Mouse (Mus musculus) hindbrain, postnatal 0 days (tissue): ENCODE results near the gene Fmnl2. TPM values are rescaled to one million over a fixed set of nuclear protein-coding genes. Genes with fewer than 3 reads are reported as not detected.
A peak's percentile ranks its signal among the peaks of the same experiment; 100 is the strongest.

Experiments
- ATAC-seq: fragments of 200-750 bp; cut with Nextera tagmentation; 2 replicates; pipeline ENCODE4 v1.8.0; 2017; ENCODE audit warnings: mild to moderate bottlenecking, moderate TSS enrichment, moderate library complexity
- DNase-seq: peaks from one replicate; pipeline ENCODE4 v3.0.0-alpha.2; 2015; ENCODE audit warnings: low spot score
- H3K27ac ChIP-seq: fragments of 300-500 bp; sonication (generic); 2 replicates; pipeline ENCODE4 v1.5.1; 2014; ENCODE audit warnings: mild to moderate bottlenecking
- H3K27me3 ChIP-seq: fragments of 300-500 bp; sonication (generic); 2 replicates; pipeline ENCODE4 v1.6.1; 2014; ENCODE audit warnings: low read length, mixed read lengths; ENCODE audit not compliant: insufficient read depth
- H3K36me3 ChIP-seq: fragments of 300-500 bp; sonication (generic); 2 replicates; pipeline ENCODE4 v1.6.1; 2014; ENCODE audit warnings: low read length, mixed read lengths; ENCODE audit not compliant: insufficient read depth
- H3K4me1 ChIP-seq: fragments of 300-500 bp; sonication (generic); 2 replicates; pipeline ENCODE4 v1.6.1; 2014; ENCODE audit warnings: antibody characterized with exemption, low read length, mixed read lengths; ENCODE audit not compliant: insufficient read depth
- H3K4me2 ChIP-seq: fragments of 300-500 bp; sonication (generic); 2 replicates; pipeline ENCODE4 v1.6.1; 2014; ENCODE audit warnings: low read depth, mild to moderate bottlenecking, low read length, moderate library complexity, mixed read lengths
- H3K4me3 ChIP-seq: fragments of 300-500 bp; sonication (generic); 2 replicates; pipeline ENCODE4 v1.5.1; 2014; ENCODE audit warnings: low read length
- H3K9ac ChIP-seq: fragments of 300-500 bp; sonication (generic); replicated peaks from 2 replicates; pipeline ENCODE4 v1.6.1; 2014; ENCODE audit warnings: mild to moderate bottlenecking, low read length, moderate library complexity, mixed read lengths
- H3K9me3 ChIP-seq: fragments of 300-500 bp; sonication (generic); 2 replicates; pipeline ENCODE4 v1.6.1; 2016; ENCODE audit warnings: low read length, mixed read lengths
- CTCF ChIP-seq: IDR thresholded peaks from 2 replicates; pipeline ENCODE4 v1.5.1; 2016; ENCODE audit warnings: antibody characterized with exemption, control low read depth, low read depth
- WGBS: fragments of 180-500 bp; shearing (Covaris S2); extraction: QIAGEN DNeasy Blood & Tissue Kit; methylation state at CpG from one replicate; pipeline ENCODE4 v1.1.7; 2014; 5-methylcytosine and 5-hydroxymethylcytosine counted together
- polyA plus RNA-seq: library from polyadenylated mRNA; unstranded; fragments of >200 nt; fragmentation: Nextera tagmentation; extraction: Ambion mirVana; gene quantifications from 2 replicates; pipeline ENCODE4 v1.2.1, GENCODE M21; 2015
- total RNA-seq: library from RNA; depleted of rRNA; stranded (reverse); fragments of >200 nt; gene quantifications from 2 replicates; pipeline ENCODE4 v1.2.3, GENCODE M21; 2014

Fmnl2 gene
- total and polyA plus RNA-seq, 2 experiments from 2014 or later: 9.3 to 27.6 TPM

DNA sequence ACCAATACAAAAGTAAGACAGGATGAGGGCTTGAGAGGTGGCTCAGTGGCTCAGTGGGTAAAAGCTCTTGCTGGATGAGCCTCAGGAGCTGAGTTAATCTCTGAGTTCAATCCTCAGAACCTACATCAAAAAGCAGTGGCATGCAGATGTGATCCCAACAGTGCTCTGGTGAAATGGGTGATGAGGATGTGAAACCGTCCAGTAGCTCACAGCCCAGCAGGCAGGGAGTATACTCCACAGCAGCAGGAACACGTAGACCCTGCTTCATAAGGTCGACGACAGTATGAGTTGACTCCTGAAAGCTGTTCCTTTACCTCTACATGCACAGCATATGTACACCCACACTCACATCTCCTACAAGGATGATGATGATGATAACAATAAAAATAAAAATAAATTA is 27.1 kb upstream of the Fmnl2 start:
- Histone ChIP-seq H3K9ac (no peak overlapping the region), H3K36me3 (no peaks in the 10 kb centered on the region), H3K4me3 (no peak overlapping the region), H3K4me1 (no peaks in the 10 kb centered on the region), H3K27me3 (no peaks in the 10 kb centered on the region), H3K27ac (no peak overlapping the region), H3K9me3 (no peaks in the 10 kb centered on the region), H3K4me2 (no peak overlapping the region)
- DNase-seq (no peak), ATAC-seq (no peak)
- 89% methylated on average over 4 of the region's 4 CpGs for WGBS
- no peak for TF ChIP-seq CTCF

DNA sequence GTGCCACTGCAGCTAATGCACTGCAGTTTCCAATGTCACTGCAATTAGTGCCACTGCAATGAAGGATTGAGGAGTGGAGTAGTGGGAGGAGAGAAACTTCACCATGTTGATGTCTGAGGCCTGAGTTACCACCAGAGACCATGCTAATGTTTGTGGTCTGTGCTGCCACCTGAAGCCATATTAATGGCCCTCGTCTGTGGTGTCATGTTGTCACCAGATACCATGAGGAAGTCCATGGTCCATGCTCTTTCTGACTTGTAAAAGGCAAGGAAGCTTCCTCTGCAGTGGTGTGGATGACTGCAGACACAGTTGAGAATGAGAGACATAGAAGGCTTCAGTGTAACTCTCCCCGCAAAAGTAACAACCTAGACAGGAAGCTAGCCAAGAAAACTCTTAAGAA is 26.1 kb upstream of the Fmnl2 start:
- no peaks in the 10 kb centered on the region for H3K4me1 ChIP-seq

DNA sequence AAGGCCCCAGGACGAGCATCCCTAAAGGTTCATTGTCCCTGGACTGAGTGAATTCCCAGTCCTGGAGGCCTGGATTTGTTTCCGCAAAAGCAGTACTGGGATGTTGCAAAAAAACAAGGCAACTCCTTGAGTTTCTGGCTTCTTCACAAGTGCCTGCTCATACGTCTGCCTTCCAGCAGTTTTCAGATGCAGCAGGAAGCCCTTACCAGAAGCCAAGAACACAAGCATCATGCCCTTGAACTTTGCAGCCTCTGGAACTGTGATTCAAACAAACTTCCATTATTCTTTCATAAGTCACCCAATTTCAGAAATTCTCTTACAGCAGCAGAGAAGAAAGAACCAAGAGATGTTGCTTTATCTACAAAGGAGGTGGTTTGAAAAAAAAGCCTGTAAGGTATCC is 21.9 kb upstream of the Fmnl2 start:
- Histone ChIP-seq H3K27ac (no peak overlapping the region), H3K27me3 (no peaks in the 10 kb centered on the region), H3K4me1 (no peaks in the 10 kb centered on the region), H3K4me2 (no peak overlapping the region), H3K9ac (no peak overlapping the region), H3K4me3 (no peak overlapping the region), H3K36me3 (no peaks in the 10 kb centered on the region), H3K9me3 (no peaks in the 10 kb centered on the region)
- 71% methylated on average over 3 of the region's 3 CpGs for WGBS
- ATAC-seq (no peak), DNase-seq (no peak)
- TF ChIP-seq CTCF: no peak

More for the DNA sequence above, 26.1 kb upstream of the Fmnl2 start:
- no peak for ATAC-seq
- Histone ChIP-seq H3K27me3 (no peaks in the 10 kb centered on the region), H3K27ac (no peak overlapping the region), H3K4me3 (no peak overlapping the region), H3K9me3 (no peaks in the 10 kb centered on the region), H3K4me2 (no peak overlapping the region), H3K9ac (no peak overlapping the region), H3K36me3 (no peaks in the 10 kb centered on the region)
- WGBS: 94% methylated on average over 2 of the region's 2 CpGs
- DNase-seq: no peak
- TF ChIP-seq CTCF: no peak

DNA sequence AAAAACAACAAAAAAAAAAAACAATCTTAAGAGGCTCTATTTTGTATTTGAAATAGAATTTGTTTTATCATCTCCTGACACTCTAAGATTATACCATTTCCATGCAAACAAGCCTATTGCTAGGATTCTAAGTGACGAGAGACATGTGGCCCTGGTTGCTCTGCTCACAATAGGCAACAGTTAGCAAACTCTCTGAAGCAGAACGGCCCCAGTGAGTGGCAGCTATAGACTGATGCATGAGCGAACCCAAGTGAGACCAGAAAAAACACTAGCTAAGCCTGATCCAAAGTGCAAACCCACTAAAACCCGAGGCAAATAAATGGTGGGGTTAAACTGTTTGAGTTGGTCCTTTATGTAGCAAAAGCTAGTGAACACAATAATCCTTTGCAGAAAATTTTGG is 18.6 kb upstream of the Fmnl2 start:
- Histone ChIP-seq H3K27ac (no peak overlapping the region), H3K4me2 (no peak overlapping the region), H3K36me3 (no peaks in the 10 kb centered on the region), H3K4me3 (no peak overlapping the region), H3K27me3 (no peaks in the 10 kb centered on the region), H3K9ac (no peak overlapping the region), H3K9me3 (no peaks in the 10 kb centered on the region), H3K4me1 (no peaks in the 10 kb centered on the region)
- DNase-seq (no peak), ATAC-seq (no peak)
- 43% methylated on average over 4 of the region's 4 CpGs for WGBS
- no peak for TF ChIP-seq CTCF

DNA sequence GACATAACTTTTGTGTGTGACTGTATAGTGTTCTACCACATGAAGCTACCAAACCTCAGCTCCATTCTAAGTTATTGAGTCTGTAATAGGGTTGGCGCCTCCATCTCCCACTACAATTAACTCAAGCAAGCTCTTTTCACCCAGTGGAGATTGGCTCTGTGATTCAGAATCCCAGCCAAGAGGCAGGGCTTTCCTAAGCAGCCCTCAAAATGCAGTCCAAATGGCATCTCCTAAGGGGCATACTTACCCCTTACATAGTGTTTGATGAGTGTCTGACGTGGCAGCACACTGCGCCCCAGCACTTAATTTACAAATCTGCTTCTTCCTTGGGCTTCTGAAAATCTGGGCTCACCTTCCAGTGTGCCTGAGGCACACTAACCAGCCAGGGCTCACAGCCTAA is 17.8 kb upstream of the Fmnl2 start:
- 52% methylated on average over 3 of the region's 3 CpGs for WGBS
- no peaks in the 10 kb centered on the region for H3K27me3 ChIP-seq
- no peak overlapping the region for H3K4me3 ChIP-seq
- no peak overlapping the region for H3K9ac ChIP-seq
- peak; percentile 37 for DNase-seq
- no peak for TF ChIP-seq CTCF
- H3K27ac ChIP-seq: no peak overlapping the region
- H3K4me2 ChIP-seq: no peak overlapping the region
- H3K4me1 ChIP-seq: no peaks in the 10 kb centered on the region
- H3K36me3 ChIP-seq: no peaks in the 10 kb centered on the region
- H3K9me3 ChIP-seq: no peaks in the 10 kb centered on the region
- ATAC-seq: no peak

DNA sequence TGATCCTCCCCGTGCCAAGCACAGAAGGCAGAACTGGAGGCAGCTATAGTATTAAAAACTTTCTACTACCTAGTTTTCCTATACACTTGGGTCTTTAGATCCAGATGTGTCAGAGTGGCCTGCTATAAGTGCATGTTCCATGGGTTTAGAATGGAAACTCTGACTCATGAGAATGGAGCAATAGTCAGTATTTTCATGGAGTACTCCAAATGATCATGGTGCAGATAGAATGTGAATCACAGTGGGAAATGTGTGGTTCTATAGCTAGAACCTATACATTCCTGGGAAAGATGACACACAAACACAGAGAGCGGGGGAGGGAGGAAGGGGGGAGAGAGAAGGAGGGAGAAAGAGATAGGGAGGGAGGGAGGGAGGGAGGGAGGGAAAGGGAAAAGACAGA is 13.8 kb upstream of the Fmnl2 start:
- TF ChIP-seq CTCF: no peak
- Histone ChIP-seq H3K9ac (no peak overlapping the region), H3K4me2 (no peak overlapping the region), H3K4me3 (no peak overlapping the region), H3K4me1 (no peaks in the 10 kb centered on the region), H3K9me3 (no peaks in the 10 kb centered on the region), H3K27ac (no peak overlapping the region), H3K36me3 (no peaks in the 10 kb centered on the region), H3K27me3 (no peaks in the 10 kb centered on the region)
- DNase-seq: no peak
- WGBS: 85% methylated on average over 2 of the region's 2 CpGs
- no peak for ATAC-seq

DNA sequence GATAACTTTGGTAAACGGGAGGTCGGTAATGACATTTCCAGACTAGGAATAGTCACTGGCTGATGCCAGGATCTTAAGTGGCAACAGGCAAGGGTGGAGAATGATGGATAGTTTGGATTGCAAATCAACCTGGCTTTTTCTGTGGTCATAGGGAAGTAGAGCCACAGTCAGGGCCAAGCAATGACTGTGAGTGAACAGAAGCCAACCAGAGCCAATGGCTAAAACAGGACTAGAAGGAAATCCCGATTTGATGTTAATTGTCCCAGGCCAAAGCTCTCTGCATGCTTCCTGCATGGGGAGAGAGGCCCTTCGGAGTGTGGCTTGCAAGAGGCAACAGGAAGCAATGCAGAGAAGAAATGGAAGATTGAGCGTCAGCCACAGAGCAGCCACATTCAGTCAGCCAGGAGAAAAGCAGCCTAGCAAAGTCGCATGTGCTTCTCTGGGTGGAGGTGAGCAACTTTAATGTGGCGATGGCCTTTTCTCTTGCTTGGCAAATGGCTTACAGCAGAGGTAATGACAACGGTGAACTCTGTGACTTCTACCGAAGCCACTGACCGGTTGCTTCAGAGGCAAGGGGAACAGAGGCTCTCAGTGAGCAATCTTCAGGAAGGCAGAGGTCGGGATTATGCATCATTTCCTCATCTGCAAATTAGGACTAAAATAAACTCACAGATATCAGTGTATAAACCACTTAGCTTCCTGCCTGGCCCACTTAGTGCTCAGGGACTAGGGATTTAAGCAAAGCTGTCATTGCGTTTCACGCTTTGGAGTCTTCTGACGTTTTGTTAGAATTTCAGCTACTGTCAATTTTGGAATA is 12.5 kb upstream of the Fmnl2 start:
- no peak overlapping the region for H3K9ac ChIP-seq
- no peak overlapping the region for H3K4me3 ChIP-seq
- no peak overlapping the region for H3K27ac ChIP-seq
- no peaks in the 10 kb centered on the region for H3K9me3 ChIP-seq
- no peaks in the 10 kb centered on the region for H3K36me3 ChIP-seq
- no peaks in the 10 kb centered on the region for H3K27me3 ChIP-seq
- no peaks in the 10 kb centered on the region for H3K4me1 ChIP-seq
- no peak for DNase-seq
- no peak overlapping the region for H3K4me2 ChIP-seq
- WGBS: 77% methylated on average over 14 of the region's 14 CpGs
- ATAC-seq: no peak
- no peak for TF ChIP-seq CTCF
